Mouse (Mus musculus) granulocyte monocyte progenitor cell, adult 5-6 weeks (primary cell): ENCODE data around the gene Cldn34a. TPM values are rescaled to one million over a fixed set of nuclear protein-coding genes. Genes with fewer than 3 reads are reported as not detected.
"Not testable (repeated sequence)": the region's sequence is repeated elsewhere in the genome, so short reads cannot be mapped to it uniquely, and the experiment has no call there.

Source experiments
- ATAC-seq: replicated peaks from 2 replicates; pipeline ENCODE4 v1.8.0; 2016; ENCODE audit warnings: mild to moderate bottlenecking, moderate TSS enrichment, inconsistent platforms; ENCODE audit not compliant: poor library complexity, severe bottlenecking
- total RNA-seq, 2 experiments: library from RNA; stranded (forward) in 1 of 2; stranded (reverse) in 1 of 2; fragments of 200-712, 200-1000 nt in 1 of 2; fragments of >200 nt in 1 of 2; fragmentation: Nextera tagmentation in 1 of 2; gene quantifications; 2 replicates each; pipeline ENCODE4 v1.2.3; 2014 to 2017

Cldn34a gene
- total RNA-seq (2014; fragmentation: Nextera tagmentation) = not detected in 2 replicates
- total RNA-seq (2017) = not detected in 2 replicates

DNA sequence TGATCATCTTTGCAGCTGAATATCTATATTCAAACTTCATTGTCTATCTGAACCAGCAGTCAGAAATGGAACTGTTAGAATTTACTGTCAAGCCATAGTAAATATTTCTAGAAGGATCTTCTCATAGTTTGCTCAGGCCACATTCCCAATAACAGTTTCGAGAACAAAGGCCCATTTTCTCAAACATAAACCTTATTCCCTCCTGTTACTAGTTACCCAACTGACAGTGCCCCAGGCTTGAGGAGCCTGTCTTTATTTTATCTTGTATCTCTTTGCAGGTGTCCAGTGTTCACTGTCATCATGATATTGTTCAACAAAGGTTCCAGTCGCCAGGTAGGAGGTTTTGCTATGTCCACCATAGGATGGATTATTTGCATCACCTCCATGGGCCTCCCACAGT, at the start of gene Cldn34a:
Gene Cldn34a (plus strand): TSS at position 301 of the 400 bp plus-strand sequence.
- no peak for ATAC-seq

DNA sequence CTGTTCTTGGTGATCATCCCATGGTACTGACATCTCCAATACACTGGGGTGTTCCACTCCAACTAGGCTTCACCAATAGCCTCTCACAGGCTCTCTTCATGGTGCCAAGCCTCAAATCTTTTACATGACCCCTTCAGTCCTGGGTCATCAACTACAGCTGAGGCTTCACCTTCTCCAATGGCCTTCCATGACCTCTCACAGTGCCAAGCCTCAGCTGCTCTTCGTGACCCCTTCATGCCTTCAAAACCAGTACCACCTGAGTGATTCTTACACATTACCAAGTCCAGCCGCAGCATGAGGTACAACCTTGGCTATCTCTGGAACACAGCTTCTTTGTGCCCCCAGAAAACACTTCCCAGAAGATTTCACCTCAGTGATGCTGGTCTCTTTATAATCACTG, 44.5 kb upstream of the Cldn34a start:
- ATAC-seq = not testable (repeated sequence)

DNA sequence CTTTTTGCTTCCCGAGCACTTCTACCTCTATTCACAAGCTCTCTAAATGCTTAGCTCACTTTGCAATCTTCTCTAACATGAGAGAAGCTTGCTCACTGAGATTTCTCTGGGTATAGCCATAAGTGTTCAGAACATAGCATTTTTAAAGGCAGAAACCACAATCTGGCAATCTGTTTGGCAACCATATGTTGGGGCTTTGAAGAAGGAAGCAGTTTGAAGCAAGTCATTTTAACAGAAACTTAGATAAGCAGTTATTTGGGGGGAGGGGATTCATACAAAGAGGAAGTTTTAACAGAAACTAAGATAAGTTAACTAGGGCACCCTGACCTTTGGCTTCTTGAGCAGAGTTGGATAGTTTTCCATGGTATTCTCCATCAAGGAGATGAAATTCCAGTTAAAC, 17.4 kb upstream of the Cldn34a start:
- ATAC-seq = peak; percentile 69

DNA sequence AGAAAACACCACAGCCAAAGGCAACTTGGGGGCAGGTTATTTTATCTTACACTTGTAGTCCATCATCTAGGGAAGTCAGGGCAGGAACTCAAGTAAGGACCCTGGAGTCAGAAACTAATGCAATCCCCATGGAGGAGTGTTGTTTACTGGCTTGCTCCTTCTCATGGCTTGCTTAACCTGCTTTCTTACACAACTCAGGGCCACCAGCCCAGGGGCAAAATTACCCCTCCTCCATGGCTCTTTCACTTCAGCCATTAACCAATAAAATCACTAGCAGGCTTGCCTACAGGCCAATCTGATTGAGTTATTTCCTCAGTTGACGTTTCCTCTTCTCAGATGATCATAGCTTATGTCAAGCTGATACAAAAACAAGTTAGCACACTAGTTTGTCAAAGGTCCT, 15.0 kb upstream of the Cldn34a start:
- ATAC-seq = peak; percentile 79

DNA sequence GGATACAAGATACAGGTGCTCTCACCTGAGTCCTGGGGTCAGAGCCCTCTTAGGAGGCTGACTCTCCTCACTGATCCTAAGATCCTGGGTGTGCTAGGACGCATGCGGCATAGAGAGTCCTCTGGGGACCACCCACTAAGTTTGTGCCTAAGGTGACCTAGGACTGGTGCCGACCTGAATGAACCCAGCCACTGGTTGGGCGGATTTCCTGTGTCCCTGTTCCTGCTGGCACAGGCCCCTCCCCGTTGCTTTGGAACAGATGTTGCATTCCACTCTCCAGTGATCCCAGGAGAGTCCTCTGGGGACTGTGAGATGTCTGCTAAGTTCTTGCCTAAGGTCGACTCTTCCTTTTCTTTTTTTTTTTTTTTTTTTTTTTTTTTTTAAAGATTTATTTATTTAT, 5.7 kb upstream of the Cldn34a start:
- ATAC-seq = no peak

Other genes starting within 250 kb of the Cldn34a start
- 17.0 and 17.1 TPM in 2 replicates for gene Kantr, start 235.8 kb upstream of the Cldn34a start, total RNA-seq (2014; fragmentation: Nextera tagmentation)
- 2.3 and 5.0 TPM in 2 replicates for gene Kantr, start 235.8 kb upstream of the Cldn34a start, total RNA-seq (2017)
- 10.9 and 11.2 TPM in 2 replicates for gene Tspyl2, start 220.9 kb upstream of the Cldn34a start, total RNA-seq (2014; fragmentation: Nextera tagmentation)
- 19.4 and 21.4 TPM in 2 replicates for gene Tspyl2, start 220.9 kb upstream of the Cldn34a start, total RNA-seq (2017)
- not detected in 2 replicates for gene Gpr173, start 194.6 kb upstream of the Cldn34a start, total RNA-seq (2014; fragmentation: Nextera tagmentation)
- not detected in 2 replicates for gene Gpr173, start 194.6 kb upstream of the Cldn34a start, total RNA-seq (2017)
- gene Shroom2, start 206.1 kb downstream of the Cldn34a start, total RNA-seq (2014; fragmentation: Nextera tagmentation) = 0.06 TPM in 1 of 2 replicates, not detected in the other
- 0.52 and 0.77 TPM in 2 replicates for gene Shroom2, start 206.1 kb downstream of the Cldn34a start, total RNA-seq (2017)
- not detected in 2 replicates for gene Gpr143, start 218.6 kb downstream of the Cldn34a start, total RNA-seq (2014; fragmentation: Nextera tagmentation)
- gene Gpr143, start 218.6 kb downstream of the Cldn34a start, total RNA-seq (2017) = not detected in 2 replicates